Mouse (Mus musculus) hindbrain, postnatal 0 days (tissue): ENCODE measurements at regions not wholly inside any gene's neighbourhood (a gene's known extent, or its start where the extent isn't known, plus 50 kb on each side); places are given as distances from the start of the nearest gene placed in this dataset.

Experiments used
- ATAC-seq: fragments of 200-750 bp; cut with Nextera tagmentation; 2 replicates; pipeline ENCODE4 v1.8.0; 2017; ENCODE audit warnings: mild to moderate bottlenecking, moderate TSS enrichment, moderate library complexity
- DNase-seq: peaks from one replicate; pipeline ENCODE4 v3.0.0-alpha.2; 2015; ENCODE audit warnings: low spot score
- H3K27ac ChIP-seq: fragments of 300-500 bp; sonication (generic); 2 replicates; pipeline ENCODE4 v1.5.1; 2014; ENCODE audit warnings: mild to moderate bottlenecking
- H3K27me3 ChIP-seq: fragments of 300-500 bp; sonication (generic); 2 replicates; pipeline ENCODE4 v1.6.1; 2014; ENCODE audit warnings: low read length, mixed read lengths; ENCODE audit not compliant: insufficient read depth
- H3K36me3 ChIP-seq: fragments of 300-500 bp; sonication (generic); 2 replicates; pipeline ENCODE4 v1.6.1; 2014; ENCODE audit warnings: low read length, mixed read lengths; ENCODE audit not compliant: insufficient read depth
- H3K4me1 ChIP-seq: fragments of 300-500 bp; sonication (generic); 2 replicates; pipeline ENCODE4 v1.6.1; 2014; ENCODE audit warnings: antibody characterized with exemption, low read length, mixed read lengths; ENCODE audit not compliant: insufficient read depth
- H3K4me2 ChIP-seq: fragments of 300-500 bp; sonication (generic); 2 replicates; pipeline ENCODE4 v1.6.1; 2014; ENCODE audit warnings: low read depth, mild to moderate bottlenecking, low read length, moderate library complexity, mixed read lengths
- H3K4me3 ChIP-seq: fragments of 300-500 bp; sonication (generic); 2 replicates; pipeline ENCODE4 v1.5.1; 2014; ENCODE audit warnings: low read length
- H3K9ac ChIP-seq: fragments of 300-500 bp; sonication (generic); replicated peaks from 2 replicates; pipeline ENCODE4 v1.6.1; 2014; ENCODE audit warnings: mild to moderate bottlenecking, low read length, moderate library complexity, mixed read lengths
- H3K9me3 ChIP-seq: fragments of 300-500 bp; sonication (generic); 2 replicates; pipeline ENCODE4 v1.6.1; 2016; ENCODE audit warnings: low read length, mixed read lengths
- CTCF ChIP-seq: IDR thresholded peaks from 2 replicates; pipeline ENCODE4 v1.5.1; 2016; ENCODE audit warnings: antibody characterized with exemption, control low read depth, low read depth
- WGBS: fragments of 180-500 bp; shearing (Covaris S2); extraction: QIAGEN DNeasy Blood & Tissue Kit; methylation state at CpG from one replicate; pipeline ENCODE4 v1.1.7; 2014; 5-methylcytosine and 5-hydroxymethylcytosine counted together

GRCm38 (mm10) chr11:82668026-82668425, 96.1 kb downstream of the Cct6b start:
- no peak for TF ChIP-seq CTCF
- no peak for ATAC-seq
- 89% methylated on average over 1 of the region's 1 CpGs for WGBS

GRCm38 (mm10) chr11:82664076-82664475, 100.0 kb downstream of the Cct6b start:
- Histone ChIP-seq H3K36me3 (no peaks in the 10 kb centered on the region), H3K4me3 (no peak overlapping the region), H3K9ac (no peak overlapping the region), H3K9me3 (no peaks in the 10 kb centered on the region), H3K27ac (no peak overlapping the region), H3K27me3 (no peaks in the 10 kb centered on the region), H3K4me1 (no peaks in the 10 kb centered on the region), H3K4me2 (no peak overlapping the region)
- DNase-seq (no peak), ATAC-seq (no peak)
- 83% methylated on average over 1 of the region's 1 CpGs for WGBS
- no peak for TF ChIP-seq CTCF

More at GRCm38 (mm10) chr11:82668026-82668425, 96.1 kb downstream of the Cct6b start:
- Histone ChIP-seq H3K4me3 (no peak overlapping the region), H3K9me3 (no peaks in the 10 kb centered on the region), H3K4me2 (no peak overlapping the region), H3K27ac (no peak overlapping the region), H3K9ac (no peak overlapping the region), H3K4me1 (no peaks in the 10 kb centered on the region), H3K36me3 (no peaks in the 10 kb centered on the region), H3K27me3 (no peaks in the 10 kb centered on the region)
- DNase-seq = no peak

- H3K27ac ChIP-seq = no peak overlapping the region
- H3K9me3 ChIP-seq = no peaks in the 10 kb centered on the region
- ATAC-seq (no peak), DNase-seq (no peak)
- no peaks in the 10 kb centered on the region for H3K36me3 ChIP-seq
- TF ChIP-seq CTCF = no peak
- H3K27me3 ChIP-seq = no peaks in the 10 kb centered on the region
- no peak overlapping the region for H3K9ac ChIP-seq
- WGBS = 26% methylated on average over 3 of the region's 3 CpGs
- H3K4me1 ChIP-seq = no peaks in the 10 kb centered on the region
- no peak overlapping the region for H3K4me3 ChIP-seq
- H3K4me2 ChIP-seq = no peak overlapping the region
Measured at GRCm38 (mm10) chr11:82662086-82662485, 102.0 kb downstream of the Cct6b start.

GRCm38 (mm10) chr11:82651751-82652150, 112.4 kb downstream of the Cct6b start:
- no peaks in the 10 kb centered on the region for H3K27me3 ChIP-seq
- H3K9me3 ChIP-seq = no peaks in the 10 kb centered on the region
- no peak overlapping the region for H3K9ac ChIP-seq
- TF ChIP-seq CTCF = no peak
- WGBS = 40% methylated on average over 5 of the region's 5 CpGs
- H3K27ac ChIP-seq = no peak overlapping the region
- H3K36me3 ChIP-seq = no peaks in the 10 kb centered on the region
- no peak for DNase-seq
- no peak overlapping the region for H3K4me2 ChIP-seq
- no peak overlapping the region for H3K4me3 ChIP-seq
- no peaks in the 10 kb centered on the region for H3K4me1 ChIP-seq
- ATAC-seq = no peak

- DNase-seq = no peak
- no peaks in the 10 kb centered on the region for H3K36me3 ChIP-seq
- H3K4me3 ChIP-seq = no peak overlapping the region
- 58% methylated on average over 4 of the region's 4 CpGs for WGBS
- H3K9me3 ChIP-seq = no peaks in the 10 kb centered on the region
- no peak for ATAC-seq
- H3K4me1 ChIP-seq = no peaks in the 10 kb centered on the region
- TF ChIP-seq CTCF = no peak
- no peak overlapping the region for H3K9ac ChIP-seq
- no peak overlapping the region for H3K4me2 ChIP-seq
- H3K27ac ChIP-seq = no peak overlapping the region
- H3K27me3 ChIP-seq = no peaks in the 10 kb centered on the region
Measured at GRCm38 (mm10) chr11:82638513-82638912, 125.6 kb downstream of the Cct6b start.

GRCm38 (mm10) chr11:82632191-82632590, 131.9 kb downstream of the Cct6b start:
- Histone ChIP-seq H3K9ac (no peak overlapping the region), H3K4me3 (no peak overlapping the region), H3K27ac (no peak overlapping the region), H3K4me1 (no peaks in the 10 kb centered on the region), H3K9me3 (no peaks in the 10 kb centered on the region), H3K4me2 (no peak overlapping the region), H3K27me3 (no peaks in the 10 kb centered on the region), H3K36me3 (no peaks in the 10 kb centered on the region)
- 95% methylated on average over 1 of the region's 1 CpGs for WGBS
- no peak for TF ChIP-seq CTCF
- ATAC-seq (no peak), DNase-seq (no peak)

- no peaks in the 10 kb centered on the region; the same call in 1 of the 2 replicates for H3K4me1 ChIP-seq
- H3K4me2 ChIP-seq = no peak overlapping the region
- DNase-seq (no peak), ATAC-seq (no peak)
- no peaks in the 10 kb centered on the region for H3K27me3 ChIP-seq
- H3K36me3 ChIP-seq = no peaks in the 10 kb centered on the region
- H3K27ac ChIP-seq = no peak overlapping the region
- no peak overlapping the region for H3K4me3 ChIP-seq
- 26% methylated on average over 4 of the region's 4 CpGs for WGBS
- H3K9me3 ChIP-seq = no peaks in the 10 kb centered on the region
- H3K9ac ChIP-seq = no peak overlapping the region
- TF ChIP-seq CTCF = no peak
Measured at GRCm38 (mm10) chr11:82631387-82631786, 132.7 kb downstream of the Cct6b start.
